Comparison of ENCODE assay signal across 15 mouse cellular contexts in genomic region chr16:89877206-89877605, GRCm38 (mm10).
"Had no signal": no experiment of that assay in that cellular context is flagged by ENCODE, and none has a peak within 500 bp of the region (broad histone marks: within the 10 kb centered on the region; RNA-seq: fewer than 3 reads in every experiment).

No protein-coding gene starts in this region.

- DNase-seq: retina, postnatal 1 day; right cerebral cortex, adult 18-20 months; right cerebral cortex, postnatal 14 days; right cerebral cortex, postnatal 25 days; right cerebral cortex, postnatal 4 days; spleen, adult 18-20 months; thymus, adult 18-20 months; thymus, adult 2 months; thymus, postnatal 14 days; thymus, postnatal 36 days; thymus, postnatal 4 days had no signal

- H3K27ac ChIP-seq: neural tube, embryonic 13.5 days; neural tube, embryonic 15.5 days; stomach, embryonic 15.5 days; stomach, postnatal 0 days had no signal

- H3K9me3 ChIP-seq: neural tube, embryonic 15.5 days; stomach, embryonic 15.5 days had no signal

- H3K36me3 ChIP-seq: neural tube, embryonic 15.5 days had no signal

- H3K4me3 ChIP-seq: neural tube, embryonic 13.5 days; neural tube, embryonic 15.5 days; stomach, embryonic 15.5 days had no signal

- H3K4me1 ChIP-seq: stomach, embryonic 15.5 days had no signal

- H3K27me3 ChIP-seq: neural tube, embryonic 13.5 days; neural tube, embryonic 15.5 days; stomach, embryonic 15.5 days had no signal
